8 mouse cellular contexts compared by ENCODE assay signal in the genomic region with DNA sequence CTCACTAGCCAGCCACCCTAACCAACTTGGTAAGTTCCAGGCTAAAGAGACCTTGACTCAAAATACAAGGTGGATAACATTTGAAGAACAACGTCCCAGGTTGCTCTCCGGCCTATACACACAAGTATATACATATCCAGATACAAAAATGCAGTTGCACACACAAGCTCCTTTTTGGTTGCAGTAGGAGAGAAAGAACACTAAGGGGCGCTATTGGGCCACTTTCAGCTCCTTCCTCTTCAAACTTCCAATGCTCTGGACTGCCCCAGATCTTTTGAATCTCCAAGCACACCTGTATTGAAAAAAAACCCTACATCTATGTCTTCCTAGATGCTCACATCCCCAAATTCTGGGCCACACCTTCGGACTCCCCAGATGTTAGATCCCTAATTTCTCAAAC.
DNase-seq lines count a peak whose midpoint lies in the region; ATAC-seq and TF ChIP-seq lines count a peak whose summit lies in the region.

No protein-coding gene starts in this region.

- H3K4me3 ChIP-seq in forebrain, postnatal 0 days (ENCODE audit: low read depth, low read length): no peak overlapping the region

- no peaks in the 10 kb centered on the region for H3K27me3 ChIP-seq in forebrain, postnatal 0 days (ENCODE audit: insufficient read depth, low read length)

- WGBS in forebrain, postnatal 0 days: 29% methylated on average over 4 of the region's 4 CpGs

- H3K27ac ChIP-seq in forebrain, postnatal 0 days (ENCODE audit: low read depth, low read length): no peak overlapping the region

- no peak overlapping the region for H3K9ac ChIP-seq in forebrain, postnatal 0 days

- no peaks in the 10 kb centered on the region for H3K36me3 ChIP-seq in forebrain, postnatal 0 days (ENCODE audit: insufficient read depth)

- ATAC-seq in forebrain, postnatal 0 days: peak; percentile 42

- peak; percentile 38 for DNase-seq in gastrocnemius, adult 18-20 months (ENCODE audit: low spot score)
- DNase-seq in gastrocnemius, postnatal 36 days: no peak
- peak; percentile 71 for DNase-seq in 3T3-L1 (ENCODE audit: low read depth, low spot score)
- peak; percentile 31 to 52 for DNase-seq in cerebellum, adult 18-20 months
- DNase-seq in forebrain, postnatal 0 days: peak; percentile 83
- DNase-seq in left cerebral cortex, postnatal 25 days (ENCODE audit: low spot score in 2 of 2): peak; percentile 55 to 70
- peak; percentile 87 for DNase-seq in retina, embryonic 14.5 days (ENCODE audit: low spot score)
- no peak for DNase-seq in gastrocnemius, postnatal 25 days

- intact Hi-C loops in gastrocnemius, postnatal 36 days (cut with DNase I): loop anchor here (1.0 kb wide), 1 partner anchor 314 kb away; no protein-coding TSS in a partner anchor
- intact Hi-C loops in left cerebral cortex, postnatal 25 days (cut with DNase I): loop anchor here (1.0 kb wide), 1 partner anchor 314 kb away; no protein-coding TSS in a partner anchor

- H3K9me3 ChIP-seq in forebrain, postnatal 0 days (ENCODE audit: low read length): no peaks in the 10 kb centered on the region

- H3K4me2 ChIP-seq in forebrain, postnatal 0 days (ENCODE audit: low read depth): no peak overlapping the region

- peak; percentile 84 for TF ChIP-seq CTCF in forebrain, postnatal 0 days (IDR thresholded peaks at IDR 0.05; ENCODE audit: low read depth)

- no peaks in the 10 kb centered on the region for H3K4me1 ChIP-seq in forebrain, postnatal 0 days (ENCODE audit: insufficient read depth)

Comparison
In these comparisons a context has a peak if more than half of its experiments do, and no peak if none do; other contexts are left out.
1. DNase-seq: peak in gastrocnemius, adult 18-20 months (single experiment), 3T3-L1 (single experiment), cerebellum, adult 18-20 months (2 of 2), forebrain, postnatal 0 days (single experiment), left cerebral cortex, postnatal 25 days (2 of 2) and retina, embryonic 14.5 days (single experiment); none in gastrocnemius, postnatal 36 days (0 of 2) and gastrocnemius, postnatal 25 days (single experiment).